In the genomic region with DNA sequence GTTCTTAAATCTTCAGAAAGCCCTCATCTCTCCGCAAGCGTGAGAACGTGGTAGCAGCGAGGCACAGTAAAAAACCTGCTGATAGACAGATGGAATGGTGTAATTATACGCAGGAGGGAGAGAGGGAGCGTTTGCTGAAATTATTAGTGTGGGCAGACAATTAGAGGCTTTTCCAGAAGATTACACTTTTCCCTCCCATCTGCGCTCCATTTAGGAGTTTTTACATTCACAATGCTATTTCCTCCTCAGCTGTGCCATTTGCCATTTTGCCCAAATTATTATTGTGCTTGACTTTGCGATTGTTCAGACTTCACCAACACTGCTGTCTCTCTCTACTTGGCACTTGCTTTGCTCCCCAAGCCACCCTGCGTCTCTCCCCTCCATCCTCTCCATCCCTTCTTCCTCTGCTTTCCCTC, we compare ENCODE assay signal across 15 mouse cellular contexts.
DNase-seq lines count a peak whose midpoint lies in the region; ATAC-seq and TF ChIP-seq lines count a peak whose summit lies in the region.
"Had no signal": no experiment of that assay in that cellular context is flagged by ENCODE, and none has a peak within 500 bp of the region (broad histone marks: within the 10 kb centered on the region; RNA-seq: fewer than 3 reads in every experiment).

No protein-coding gene starts in this region.

- peaks cover 20% of the 10 kb centered on the region for H3K4me1 ChIP-seq in forebrain, embryonic 15.5 days
- H3K4me1 ChIP-seq in forebrain, embryonic 10.5 days = peaks cover 5% of the 10 kb centered on the region
- peaks cover 11% of the 10 kb centered on the region for H3K4me1 ChIP-seq in forebrain, postnatal 0 days (ENCODE audit: insufficient read depth)
- H3K4me1 ChIP-seq: liver, embryonic 13.5 days had no signal

- 0 out of 2 replicates have a peak, but pooled peaks cover 2% of the 10 kb centered on the region for H3K9me3 ChIP-seq in forebrain, embryonic 15.5 days
- peaks cover 14% of the 10 kb centered on the region; the same call in 1 of the 2 replicates for H3K9me3 ChIP-seq in forebrain, embryonic 10.5 days
- 0 out of 2 replicates have a peak, but pooled peaks cover 5% of the 10 kb centered on the region for H3K9me3 ChIP-seq in forebrain, postnatal 0 days (ENCODE audit: low read length)
- H3K9me3 ChIP-seq: liver, embryonic 13.5 days had no signal

- H3K4me3 ChIP-seq in forebrain, embryonic 15.5 days = no peak overlapping the region
- no peak overlapping the region for H3K4me3 ChIP-seq in forebrain, embryonic 10.5 days
- no peak overlapping the region for H3K4me3 ChIP-seq in forebrain, postnatal 0 days (ENCODE audit: low read depth, low read length)
- H3K4me3 ChIP-seq: liver, embryonic 13.5 days had no signal

- TF ChIP-seq CTCF in forebrain, postnatal 0 days (IDR thresholded peaks at IDR 0.05; ENCODE audit: low read depth) = no peak

- ATAC-seq in forebrain, embryonic 15.5 days (replicated peaks) = peak; percentile 57; the same call in 1 of the 2 replicates
- peak; percentile 76 for ATAC-seq in forebrain, postnatal 0 days
- ATAC-seq: Patski had no signal

- 52% methylated on average over 9 of the region's 9 CpGs for WGBS in forebrain, embryonic 15.5 days
- WGBS in forebrain, embryonic 10.5 days = 90% methylated on average over 9 of the region's 9 CpGs
- 31% methylated on average over 9 of the region's 9 CpGs for WGBS in forebrain, postnatal 0 days

- H3K27me3 ChIP-seq in forebrain, embryonic 15.5 days = no peaks in the 10 kb centered on the region
- no peaks in the 10 kb centered on the region for H3K27me3 ChIP-seq in forebrain, embryonic 10.5 days (ENCODE audit: poor library complexity, severe bottlenecking)
- no peaks in the 10 kb centered on the region for H3K27me3 ChIP-seq in forebrain, postnatal 0 days (ENCODE audit: insufficient read depth, low read length)
- H3K27me3 ChIP-seq: liver, embryonic 13.5 days; Patski had no signal

- H3K27ac ChIP-seq in forebrain, embryonic 15.5 days (replicated peaks) = peak overlapping the region; percentile 58
- no peak overlapping the region for H3K27ac ChIP-seq in forebrain, embryonic 10.5 days
- peak overlapping the region; percentile 64 for H3K27ac ChIP-seq in forebrain, postnatal 0 days (ENCODE audit: low read depth, low read length)
- H3K27ac ChIP-seq: liver, embryonic 13.5 days had no signal

- no peak overlapping the region for H3K4me2 ChIP-seq in forebrain, embryonic 15.5 days (replicated peaks)
- H3K4me2 ChIP-seq in forebrain, postnatal 0 days (ENCODE audit: low read depth) = no peak overlapping the region
- H3K4me2 ChIP-seq: heart, embryonic 11.5 days; liver, embryonic 13.5 days had no signal

- no peak for DNase-seq in forebrain, embryonic 10.5 days (ENCODE audit: extremely low spot score, low spot score)
- DNase-seq in right cerebral cortex, postnatal 10 days (ENCODE audit: low spot score in 2 of 2) = peak; percentile 52 to 60
- DNase-seq in right cerebral cortex, postnatal 4 days = no peak
- peak; percentile 60 for DNase-seq in forebrain, postnatal 0 days
- DNase-seq in heart, postnatal 4 days = no peak
- no peak for DNase-seq in adrenal gland, postnatal 4 days (ENCODE audit: low spot score in 2 of 2)
- no peak for DNase-seq in retina, postnatal 1 day
- DNase-seq: gastrocnemius, postnatal 36 days; heart, postnatal 36 days; kidney, adult 8-10 months; liver, embryonic 13.5 days; lung, postnatal 10 days had no signal

- H3K9ac ChIP-seq in forebrain, embryonic 15.5 days (replicated peaks) = no peak overlapping the region
- no peak overlapping the region for H3K9ac ChIP-seq in forebrain, postnatal 0 days
- H3K9ac ChIP-seq: liver, embryonic 13.5 days had no signal

- no peaks in the 10 kb centered on the region for H3K36me3 ChIP-seq in forebrain, embryonic 15.5 days
- no peaks in the 10 kb centered on the region for H3K36me3 ChIP-seq in forebrain, embryonic 10.5 days (replicated peaks)
- no peaks in the 10 kb centered on the region for H3K36me3 ChIP-seq in forebrain, postnatal 0 days (ENCODE audit: insufficient read depth)
- H3K36me3 ChIP-seq: liver, embryonic 13.5 days had no signal

Comparison
In these comparisons a context has a peak if more than half of its experiments do, and no peak if none do; other contexts are left out.
1. DNase-seq: peak in right cerebral cortex, postnatal 10 days (2 of 2) and forebrain, postnatal 0 days (single experiment); none in forebrain, embryonic 10.5 days (single experiment), right cerebral cortex, postnatal 4 days (single experiment), heart, postnatal 4 days (single experiment), adrenal gland, postnatal 4 days (0 of 2) and retina, postnatal 1 day (single experiment).